Mouse (Mus musculus) G1E (cell line): Measurements from ENCODE around the gene Lyrm9.

ENCODE experiments used
- CTCF ChIP-seq: IDR thresholded peaks from 2 replicates; pipeline ENCODE4 v1.5.1; 2012; ENCODE audit warnings: low read depth, low read length, inconsistent platforms, mixed read lengths
- GATA1 ChIP-seq: IDR thresholded peaks from 2 replicates; pipeline ENCODE4 v1.6.1; 2012; ENCODE audit warnings: borderline replicate concordance, low read length, inconsistent platforms, mixed read lengths
- GATA2 ChIP-seq: IDR thresholded peaks from 2 replicates; pipeline ENCODE4 v1.6.1; 2012; ENCODE audit warnings: low read depth, low read length, inconsistent platforms, borderline replicate concordance
- POLR2AphosphoS5 ChIP-seq: IDR thresholded peaks from 2 replicates; pipeline ENCODE4 v1.6.1; 2012; ENCODE audit warnings: low read depth, low read length, inconsistent platforms; ENCODE audit not compliant: insufficient replicate concordance
- TAL1 ChIP-seq: conservative IDR thresholded peaks from 2 replicates; pipeline ENCODE4 v1.6.1; 2012; ENCODE audit warnings: low read depth, low read length, inconsistent platforms, mixed read lengths

DNA sequence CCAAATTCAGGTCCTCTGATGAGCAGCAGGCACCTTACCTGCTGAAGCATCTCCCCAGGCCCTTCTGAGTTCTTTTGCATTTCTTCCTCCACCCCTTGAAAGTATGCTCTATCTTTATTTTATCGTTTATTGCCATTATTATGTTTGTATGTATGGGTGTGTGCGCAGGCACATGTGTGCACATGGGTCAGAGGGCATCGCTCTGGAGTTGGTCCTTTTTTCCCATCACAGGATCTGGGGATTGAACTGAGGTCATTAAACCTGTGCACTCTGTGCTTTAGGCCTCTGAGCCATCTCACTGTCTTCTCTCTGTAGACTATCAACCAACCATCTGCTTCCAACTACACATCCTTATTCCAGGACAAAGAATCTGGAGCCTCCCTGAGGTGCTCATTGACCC, 53.3 kb downstream of the Lyrm9 start:
- TF ChIP-seq CTCF (no peak), GATA1 (no peak), TAL1 (no peak), POLR2AphosphoS5 (no peak), GATA2 (no peak)
